Mouse (Mus musculus) stomach, embryonic 16.5 days (tissue): ENCODE data around the gene Lrrc25. TPM values are rescaled to one million over a fixed set of nuclear protein-coding genes. Genes with fewer than 3 reads are reported as not detected.

ENCODE experiments used
- ATAC-seq: fragments of 200-750 bp; cut with Nextera tagmentation; 2 replicates; pipeline ENCODE4 v1.8.0; 2017; ENCODE audit warnings: moderate number of reproducible peaks, moderate TSS enrichment; ENCODE audit not compliant: insufficient read depth, low FRiP score
- H3K27ac ChIP-seq: fragments of 300-500 bp; sonication (generic); 2 replicates; pipeline ENCODE4 v1.5.1; 2014; ENCODE audit warnings: low read length
- H3K27me3 ChIP-seq: fragments of 300-500 bp; sonication (generic); 2 replicates; pipeline ENCODE4 v1.6.1; 2014; ENCODE audit warnings: low read length, control low read depth, mixed read lengths; ENCODE audit not compliant: control insufficient read depth, insufficient read depth
- H3K36me3 ChIP-seq: fragments of 300-500 bp; sonication (generic); 2 replicates; pipeline ENCODE4 v1.6.1; 2014; ENCODE audit warnings: low read length; ENCODE audit not compliant: control insufficient read depth, insufficient read depth
- H3K4me1 ChIP-seq: fragments of 300-500 bp; sonication (generic); 2 replicates; pipeline ENCODE4 v1.6.1; 2014; ENCODE audit warnings: low read length, control low read depth, mixed read lengths; ENCODE audit not compliant: control insufficient read depth, insufficient read depth
- H3K4me2 ChIP-seq: fragments of 300-500 bp; sonication (generic); 2 replicates; pipeline ENCODE4 v1.6.1; 2014; ENCODE audit warnings: low read depth, low read length, mixed read lengths
- H3K4me3 ChIP-seq: fragments of 300-500 bp; sonication (generic); replicated peaks from 2 replicates; pipeline ENCODE4 v1.5.1; 2014; ENCODE audit warnings: mild to moderate bottlenecking, low read length
- H3K9ac ChIP-seq: fragments of 300-500 bp; sonication (generic); 2 replicates; pipeline ENCODE4 v1.6.1; 2014; ENCODE audit warnings: low read length
- H3K9me3 ChIP-seq: fragments of 300-500 bp; sonication (generic); replicated peaks from 2 replicates; pipeline ENCODE4 v1.6.1; 2016; ENCODE audit warnings: low read length, control low read depth; ENCODE audit not compliant: control insufficient read depth
- WGBS: fragments of 180-500 bp; shearing (Covaris S2); extraction: QIAGEN DNeasy Blood & Tissue Kit; methylation state at CpG from one replicate; pipeline ENCODE4 v1.1.7; 2014; 5-methylcytosine and 5-hydroxymethylcytosine counted together
- polyA plus RNA-seq: library from polyadenylated mRNA; unstranded; fragments of >200 nt; fragmentation: Nextera tagmentation; extraction: Ambion mirVana; gene quantifications from 2 replicates; pipeline ENCODE4 v1.2.1, GENCODE M21; 2015

Lrrc25 gene
- polyA plus RNA-seq, 1 experiment from 2014 or later = 2.9 TPM

DNA sequence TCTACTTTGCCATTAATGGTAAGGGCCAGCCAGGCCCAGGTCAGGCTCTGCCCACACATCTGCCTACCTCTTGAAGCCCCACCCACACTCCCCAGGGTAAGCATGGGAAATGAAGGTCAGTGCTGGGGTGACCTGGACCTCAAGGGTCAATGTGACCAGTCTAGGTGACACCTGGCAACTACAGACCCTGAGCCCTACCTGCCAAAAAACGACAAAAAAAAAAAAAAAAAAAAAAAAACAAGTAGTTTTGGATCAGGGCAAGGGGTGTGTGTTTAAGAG lies 32.1 kb downstream of the Lrrc25 start:
- Histone ChIP-seq H3K4me1 (peaks cover 27% of the 10 kb centered on the region), H3K9me3 (no peaks in the 10 kb centered on the region), H3K4me3 (no peak overlapping the region), H3K36me3 (0 out of 2 replicates have a peak, but pooled peaks cover 8% of the 10 kb centered on the region), H3K27ac (peak overlapping the region; percentile 73; the same call in 1 of the 2 replicates), H3K4me2 (no peak overlapping the region), H3K27me3 (no peaks in the 10 kb centered on the region), H3K9ac (no peak overlapping the region)
- ATAC-seq = no peak
- WGBS = 29% methylated on average over 1 of the region's 1 CpGs

DNA sequence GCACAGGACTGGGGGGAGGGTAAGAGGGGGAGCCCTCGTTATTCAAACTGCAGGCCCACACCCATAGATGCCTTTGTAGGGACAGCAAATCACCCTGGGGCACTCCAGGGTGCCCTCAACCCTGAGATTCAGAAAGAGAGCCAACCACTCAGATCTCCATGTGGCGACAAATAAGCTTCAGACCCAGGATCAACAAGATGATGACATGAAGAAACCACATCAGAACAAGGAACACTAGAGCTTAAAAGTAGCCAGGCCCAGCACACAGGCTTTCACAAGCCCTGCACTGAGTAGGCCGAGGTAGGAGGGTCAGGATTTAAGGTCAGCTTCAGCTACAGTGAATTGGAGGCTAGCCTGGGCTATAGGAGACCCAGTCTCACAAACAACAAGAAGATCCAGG lies 33.0 kb downstream of the Lrrc25 start:
- H3K4me1 ChIP-seq = peaks cover 27% of the 10 kb centered on the region
- 50% methylated on average over 3 of the region's 3 CpGs for WGBS
- peak; percentile 4; the same call in 1 of the 2 replicates for ATAC-seq
- H3K27me3 ChIP-seq = no peaks in the 10 kb centered on the region
- H3K9ac ChIP-seq = peak overlapping the region; percentile 54
- no peak overlapping the region for H3K4me2 ChIP-seq
- no peaks in the 10 kb centered on the region for H3K9me3 ChIP-seq
- H3K36me3 ChIP-seq = 0 out of 2 replicates have a peak, but pooled peaks cover 8% of the 10 kb centered on the region
- no peak overlapping the region for H3K4me3 ChIP-seq
- H3K27ac ChIP-seq = peak overlapping the region; percentile 73

DNA sequence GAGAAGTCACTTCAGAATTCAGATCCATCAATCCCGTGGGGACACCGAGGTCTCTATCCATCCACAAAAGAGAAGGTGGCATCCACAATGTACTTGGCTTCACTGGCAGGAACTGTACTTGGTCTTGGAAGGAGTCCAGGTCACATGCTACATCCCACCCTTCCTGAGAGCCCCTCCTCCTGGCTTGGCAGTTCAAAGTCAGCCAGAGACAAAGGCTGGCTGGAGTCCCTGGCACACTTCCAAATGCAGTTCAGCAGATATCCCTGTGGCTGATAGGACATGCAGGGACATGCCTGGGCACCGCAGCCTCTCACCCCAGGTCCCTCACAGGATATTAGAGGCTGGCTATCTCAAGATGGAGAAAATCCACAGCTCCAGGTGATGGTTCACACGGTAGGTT lies 33.4 kb downstream of the Lrrc25 start:
- Histone ChIP-seq H3K27me3 (no peaks in the 10 kb centered on the region), H3K36me3 (0 out of 2 replicates have a peak, but pooled peaks cover 8% of the 10 kb centered on the region), H3K27ac (peak overlapping the region; percentile 73), H3K9me3 (no peaks in the 10 kb centered on the region), H3K4me2 (no peak overlapping the region), H3K4me3 (no peak overlapping the region), H3K9ac (no peak overlapping the region), H3K4me1 (peaks cover 27% of the 10 kb centered on the region)
- peak; percentile 85 for ATAC-seq
- WGBS = 46% methylated on average over 4 of the region's 4 CpGs

DNA sequence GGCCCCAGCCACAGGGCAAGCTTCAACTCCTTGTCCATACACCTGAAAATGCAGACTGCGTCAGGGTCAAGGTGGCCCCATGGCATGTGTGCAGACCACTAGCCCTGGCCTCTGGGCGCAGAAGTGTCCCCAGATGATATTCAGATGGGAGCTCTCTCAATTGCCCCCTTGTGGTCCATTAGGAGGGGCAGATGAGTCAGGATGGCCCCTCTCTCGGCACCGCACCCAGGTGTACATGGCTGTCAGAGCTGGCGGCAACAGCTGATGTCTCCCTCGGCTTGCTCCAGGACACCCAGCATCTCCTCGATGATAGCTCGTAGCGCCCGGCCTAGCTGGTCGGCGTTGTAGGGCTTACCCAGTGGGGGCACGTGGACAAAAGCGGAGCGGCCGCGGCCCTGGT lies 34.4 kb downstream of the Lrrc25 start:
- ATAC-seq = no peak
- no peak overlapping the region for H3K4me2 ChIP-seq
- peaks cover 27% of the 10 kb centered on the region for H3K4me1 ChIP-seq
- H3K27me3 ChIP-seq = no peaks in the 10 kb centered on the region
- H3K27ac ChIP-seq = peak overlapping the region; percentile 73; the same call in 1 of the 2 replicates
- H3K4me3 ChIP-seq = no peak overlapping the region
- H3K9ac ChIP-seq = no peak overlapping the region
- 90% methylated on average over 17 of the region's 17 CpGs for WGBS
- no peaks in the 10 kb centered on the region for H3K9me3 ChIP-seq
- H3K36me3 ChIP-seq = 0 out of 2 replicates have a peak, but pooled peaks cover 8% of the 10 kb centered on the region

DNA sequence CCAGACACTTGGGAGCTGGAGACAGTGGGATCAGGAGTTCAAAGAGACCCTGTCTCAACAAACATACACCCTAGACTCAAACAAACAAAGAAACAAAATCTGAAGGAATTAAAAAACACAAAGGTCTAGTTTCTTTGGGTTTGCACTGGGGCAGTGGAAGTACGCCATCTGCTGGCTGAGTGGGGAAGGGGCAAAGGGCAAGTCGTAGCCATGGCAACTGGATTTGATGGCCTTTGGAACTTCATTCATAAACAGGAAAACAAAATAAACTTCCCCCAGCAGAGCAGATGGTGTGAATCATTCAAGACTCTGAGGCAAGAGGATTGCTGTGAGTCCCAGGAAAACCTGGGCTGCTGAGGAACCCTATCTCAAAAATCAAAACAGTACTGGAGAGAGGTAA lies 37.3 kb downstream of the Lrrc25 start:
- H3K9ac ChIP-seq = no peak overlapping the region
- no peak overlapping the region for H3K4me2 ChIP-seq
- WGBS = 58% methylated on average over 2 of the region's 2 CpGs
- peaks cover 26% of the 10 kb centered on the region for H3K4me1 ChIP-seq
- no peak overlapping the region for H3K4me3 ChIP-seq
- no peaks in the 10 kb centered on the region for H3K9me3 ChIP-seq
- no peak overlapping the region for H3K27ac ChIP-seq
- H3K27me3 ChIP-seq = no peaks in the 10 kb centered on the region
- 0 out of 2 replicates have a peak, but pooled peaks cover 8% of the 10 kb centered on the region for H3K36me3 ChIP-seq
- no peak for ATAC-seq

DNA sequence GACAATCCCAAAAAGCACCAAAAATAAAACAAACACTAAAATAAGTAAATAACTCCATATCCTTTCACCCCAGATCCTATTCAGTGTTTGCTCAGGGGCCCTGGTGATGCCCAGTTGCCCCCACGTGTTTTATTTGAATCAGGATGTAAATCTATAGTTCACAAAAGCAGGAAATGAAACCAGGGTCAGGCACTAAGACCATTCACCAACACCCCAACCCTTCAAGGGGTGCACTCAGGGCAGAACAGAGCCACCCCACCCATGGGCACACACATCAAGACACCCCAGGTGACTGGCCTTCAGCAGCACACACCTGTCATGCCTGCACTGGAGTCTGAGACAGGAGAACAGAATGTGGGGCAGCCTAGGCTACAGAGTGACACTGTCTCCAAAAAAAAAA lies 38.2 kb downstream of the Lrrc25 start:
- Histone ChIP-seq H3K27me3 (no peaks in the 10 kb centered on the region), H3K27ac (no peak overlapping the region), H3K4me2 (no peak overlapping the region), H3K4me1 (peaks cover 27% of the 10 kb centered on the region), H3K9ac (no peak overlapping the region), H3K36me3 (0 out of 2 replicates have a peak, but pooled peaks cover 8% of the 10 kb centered on the region), H3K4me3 (no peak overlapping the region), H3K9me3 (no peaks in the 10 kb centered on the region)
- no peak for ATAC-seq
- 73% methylated on average over 1 of the region's 1 CpGs for WGBS

DNA sequence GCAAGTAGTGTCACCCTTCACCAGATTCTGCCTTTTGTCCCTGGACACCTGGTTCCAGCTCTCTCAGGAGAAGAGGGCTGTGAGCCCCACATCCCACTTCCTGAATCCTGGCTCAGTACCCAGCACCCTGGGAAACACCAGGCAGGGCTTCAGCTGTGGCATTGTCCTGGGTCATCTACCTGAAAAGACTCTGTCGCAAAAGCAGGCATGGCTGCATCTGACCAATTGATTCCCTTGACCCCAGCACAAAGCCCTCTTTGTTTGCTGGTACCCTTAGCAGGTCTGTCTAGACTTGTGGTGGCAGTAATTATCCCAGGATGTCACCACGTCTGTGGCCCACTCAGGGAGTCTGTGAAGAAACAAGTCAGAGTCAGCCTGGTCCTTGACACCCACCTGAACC lies 39.5 kb downstream of the Lrrc25 start:
- no peaks in the 10 kb centered on the region for H3K27me3 ChIP-seq
- no peak for ATAC-seq
- no peaks in the 10 kb centered on the region for H3K9me3 ChIP-seq
- H3K4me3 ChIP-seq = no peak overlapping the region
- H3K4me1 ChIP-seq = peaks cover 24% of the 10 kb centered on the region
- no peak overlapping the region; the same call in 1 of the 2 replicates for H3K9ac ChIP-seq
- H3K4me2 ChIP-seq = no peak overlapping the region
- peak overlapping the region; percentile 11; the same call in 1 of the 2 replicates for H3K27ac ChIP-seq
- WGBS = 65% methylated on average over 2 of the region's 2 CpGs
- 0 out of 2 replicates have a peak, but pooled peaks cover 6% of the 10 kb centered on the region for H3K36me3 ChIP-seq

DNA sequence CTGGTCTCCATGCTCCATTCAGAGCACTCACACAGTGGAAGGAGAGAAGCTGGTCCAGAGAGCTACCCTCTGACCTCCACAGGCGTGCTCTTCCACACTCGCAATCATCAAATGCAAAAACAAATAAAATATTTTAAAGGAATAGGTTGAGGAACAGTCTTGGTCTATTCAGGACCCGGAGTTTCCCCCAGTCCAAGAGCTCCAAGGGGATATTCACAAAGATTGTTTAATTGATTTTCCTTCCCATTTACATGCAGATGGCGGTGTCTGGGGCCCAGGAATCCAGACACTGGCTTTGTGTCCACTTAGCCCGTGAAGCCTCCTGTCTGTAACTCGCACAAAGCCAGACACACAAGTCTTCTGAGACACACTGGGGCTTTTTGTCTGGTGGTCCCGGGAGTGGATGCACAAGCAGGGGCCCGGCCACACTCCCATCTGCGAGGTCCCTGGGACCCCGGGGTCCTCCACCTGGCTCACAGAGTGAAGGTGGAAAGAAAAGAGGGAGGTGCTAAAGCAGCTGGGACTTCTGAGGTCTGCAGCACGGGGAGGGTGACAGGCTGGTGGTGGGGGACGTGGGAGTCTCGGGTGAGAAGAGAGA lies 40.3 kb downstream of the Lrrc25 start:
- Histone ChIP-seq H3K4me3 (no peak overlapping the region), H3K4me2 (no peak overlapping the region), H3K36me3 (0 out of 2 replicates have a peak, but pooled peaks cover 3% of the 10 kb centered on the region), H3K27ac (0 out of 2 replicates have a peak overlapping the region, but pooled peaks have one; percentile 12), H3K27me3 (no peaks in the 10 kb centered on the region), H3K9ac (peak overlapping the region; percentile 10; the same call in 1 of the 2 replicates), H3K9me3 (no peaks in the 10 kb centered on the region), H3K4me1 (peaks cover 25% of the 10 kb centered on the region)
- ATAC-seq = no peak
- WGBS = 71% methylated on average over 13 of the region's 13 CpGs

DNA sequence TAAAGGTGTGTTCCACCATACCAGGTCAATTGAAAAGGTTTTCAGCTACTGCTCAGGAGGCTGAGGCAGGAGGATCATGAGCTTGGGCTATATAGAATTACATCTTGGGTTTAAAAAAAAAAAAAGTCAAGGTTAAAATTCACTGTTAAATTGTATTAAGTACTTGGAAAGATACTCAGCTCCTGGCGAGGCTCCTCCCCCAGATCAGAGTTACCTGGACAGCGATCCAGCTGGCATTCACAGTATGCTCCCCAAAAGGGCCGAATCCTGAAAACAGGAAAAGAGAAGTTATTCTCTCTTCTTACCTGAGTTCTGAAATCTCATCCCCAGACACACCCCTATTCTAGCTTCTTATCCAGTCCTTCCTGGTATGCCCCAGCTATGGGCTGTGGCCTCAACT lies 41.3 kb downstream of the Lrrc25 start:
- Histone ChIP-seq H3K9me3 (no peaks in the 10 kb centered on the region), H3K36me3 (no peaks in the 10 kb centered on the region), H3K4me1 (peaks cover 25% of the 10 kb centered on the region), H3K27ac (no peak overlapping the region), H3K4me3 (no peak overlapping the region), H3K27me3 (no peaks in the 10 kb centered on the region), H3K4me2 (no peak overlapping the region), H3K9ac (no peak overlapping the region)
- 92% methylated on average over 3 of the region's 3 CpGs for WGBS
- ATAC-seq = no peak
